8 mouse cellular contexts compared by ENCODE assay signal in the genomic region with DNA sequence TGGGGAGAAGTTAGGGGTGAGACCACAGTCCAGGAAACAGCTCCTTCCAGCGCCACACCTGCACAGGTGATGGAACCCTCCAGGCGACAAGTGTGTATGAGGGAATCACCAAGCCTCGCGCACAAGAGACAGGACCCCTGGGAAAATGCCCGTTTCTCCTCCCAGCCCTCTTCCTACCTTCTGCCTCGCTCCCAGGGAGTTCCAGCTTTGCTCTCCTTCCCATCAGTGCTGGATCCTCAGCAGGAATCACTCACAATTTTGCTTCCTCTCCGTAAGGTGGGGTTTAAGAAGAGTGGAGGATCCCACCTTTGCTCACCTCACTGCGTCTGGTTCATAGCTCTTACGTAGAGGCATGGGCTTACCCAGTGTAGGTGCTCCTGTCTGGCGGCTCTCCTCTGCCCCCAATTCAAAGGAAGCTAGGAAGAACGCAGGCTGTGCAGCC. TPM values are rescaled to one million over a fixed set of nuclear protein-coding genes. Genes with fewer than 3 reads are reported as not detected.
A peak's percentile ranks its signal among the peaks of the same experiment; 100 is the strongest.
DNase-seq lines count a peak whose midpoint lies in the region; ATAC-seq and TF ChIP-seq lines count a peak whose summit lies in the region.

No protein-coding gene starts in this region.

- H3K9ac ChIP-seq in hindbrain, embryonic 11.5 days (ENCODE audit: low read depth, low read length), result peak overlapping the region; percentile 59; the same call in 1 of the 2 replicates
- H3K9ac ChIP-seq in midbrain, embryonic 12.5 days (replicated peaks), result peak overlapping the region; percentile 61; the same call in 1 of the 2 replicates

- ATAC-seq in hindbrain, embryonic 11.5 days (ENCODE audit: low FRiP score), result no peak
- ATAC-seq in midbrain, embryonic 12.5 days (ENCODE audit: low FRiP score, low read depth), result no peak; the same call in 1 of the 2 replicates

- no peaks in the 10 kb centered on the region for H3K27me3 ChIP-seq in kidney, adult 2 months (replicated peaks; ENCODE audit: control insufficient read depth, insufficient read depth, low read length)
- peaks cover 4% of the 10 kb centered on the region; the same call in 1 of the 2 replicates for H3K27me3 ChIP-seq in hindbrain, embryonic 11.5 days (ENCODE audit: control insufficient read depth, insufficient read depth, low read length)
- peaks cover 48% of the 10 kb centered on the region for H3K27me3 ChIP-seq in midbrain, embryonic 12.5 days

- no peaks in the 10 kb centered on the region for H3K9me3 ChIP-seq in hindbrain, embryonic 11.5 days (ENCODE audit: control insufficient read depth, low read length)
- no peaks in the 10 kb centered on the region for H3K9me3 ChIP-seq in midbrain, embryonic 12.5 days

- TF ChIP-seq POLR2A in kidney, adult 2 months (IDR thresholded peaks at IDR 0.05; ENCODE audit: low read depth, low read length), result no peak
- TF ChIP-seq POLR2A in brain, embryonic 14.5 days (IDR thresholded peaks at IDR 0.05; ENCODE audit: borderline replicate concordance, extremely low read depth, insufficient read depth, insufficient read length, poor library complexity, severe bottlenecking), result no peak

- H3K27ac ChIP-seq in kidney, adult 2 months (ENCODE audit: insufficient read depth, low read depth, low read length), result no peak overlapping the region
- no peak overlapping the region for H3K27ac ChIP-seq in hindbrain, embryonic 11.5 days (ENCODE audit: low read depth, low read length)
- no peak overlapping the region for H3K27ac ChIP-seq in midbrain, embryonic 12.5 days (replicated peaks)

- peak overlapping the region; percentile 75 for H3K4me3 ChIP-seq in kidney, adult 2 months (ENCODE audit: insufficient read depth, low read depth, low read length)
- peak overlapping the region; percentile 65 for H3K4me3 ChIP-seq in hindbrain, embryonic 11.5 days (ENCODE audit: low read depth, low read length)
- peak overlapping the region; percentile 70 for H3K4me3 ChIP-seq in midbrain, embryonic 12.5 days

- peaks cover 14% of the 10 kb centered on the region for H3K4me1 ChIP-seq in kidney, adult 2 months (ENCODE audit: control insufficient read depth, insufficient read depth, low read length)
- H3K4me1 ChIP-seq in hindbrain, embryonic 11.5 days (replicated peaks; ENCODE audit: control insufficient read depth, insufficient read depth, low read length), result no peaks in the 10 kb centered on the region; the same call in 1 of the 2 replicates
- H3K4me1 ChIP-seq in midbrain, embryonic 12.5 days, result peaks cover 20% of the 10 kb centered on the region

- peak overlapping the region; percentile 95 for H3K4me2 ChIP-seq in hindbrain, embryonic 11.5 days (replicated peaks; ENCODE audit: low read depth, low read length)
- H3K4me2 ChIP-seq in midbrain, embryonic 12.5 days (replicated peaks), result peak overlapping the region; percentile 96

- WGBS in kidney, adult 2 months, result 16% methylated on average over 11 of the region's 11 CpGs
- WGBS in hindbrain, embryonic 11.5 days, result 4% methylated on average over 11 of the region's 11 CpGs
- WGBS in midbrain, embryonic 12.5 days, result 4% methylated on average over 11 of the region's 11 CpGs

- H3K36me3 ChIP-seq in kidney, adult 2 months (ENCODE audit: control insufficient read depth, insufficient read depth, low read length), result no peaks in the 10 kb centered on the region
- H3K36me3 ChIP-seq in hindbrain, embryonic 11.5 days (ENCODE audit: control insufficient read depth, insufficient read depth, low read length), result no peaks in the 10 kb centered on the region
- no peaks in the 10 kb centered on the region for H3K36me3 ChIP-seq in midbrain, embryonic 12.5 days

- no peak for TF ChIP-seq CTCF in kidney, adult 2 months (conservative IDR thresholded peaks at IDR 0.05; ENCODE audit: insufficient read depth, insufficient read length, low read depth, low read length)
- TF ChIP-seq CTCF in brain, embryonic 14.5 days (IDR thresholded peaks at IDR 0.05; ENCODE audit: borderline replicate concordance, extremely low read depth, insufficient read depth, insufficient read length), result no peak

- DNase-seq in kidney, adult 2 months, result peak; percentile 4
- no peak for DNase-seq in kidney, adult 8-10 months
- DNase-seq in brain, embryonic 14.5 days (ENCODE audit: low read depth), result peak; percentile 30
- DNase-seq in hindbrain, embryonic 11.5 days (ENCODE audit: low spot score), result peak; percentile 24
- no peak for DNase-seq in thymus, postnatal 25 days
- DNase-seq in adrenal gland, adult 18-20 months (ENCODE audit: low spot score in 2 of 2), result no peak
- no peak for DNase-seq in spleen, postnatal 4 days (ENCODE audit: low spot score in 2 of 2)

RNA-seq across cellular contexts. Expression of a gene that starts 0.5 kb away (rescaled TPM):
- polyA plus RNA-seq in kidney, adult 2 months (2012; rRNA removed), result 11.1 and 12.4 TPM in 2 replicates
- 3.1 and 5.0 TPM in 2 replicates for polyA plus RNA-seq in brain, embryonic 14.5 days (2012; rRNA removed)
- 6.3 and 8.4 TPM in 2 replicates for polyA plus RNA-seq in hindbrain, embryonic 11.5 days (2014; fragmentation: Nextera tagmentation; extraction: Ambion mirVana)
- 3.8 and 4.7 TPM in 2 replicates for polyA plus RNA-seq in midbrain, embryonic 12.5 days (2016; fragmentation: Nextera tagmentation; extraction: Ambion mirVana)
- 1 to 10 TPM; 1.7 to 1.9 TPM for total RNA-seq in adrenal gland, adult 18-20 months (2021)

Comparison
In these comparisons a context has a peak if more than half of its experiments do, and no peak if none do; other contexts are left out.
1. DNase-seq: peak in kidney, adult 2 months (single experiment), brain, embryonic 14.5 days (single experiment) and hindbrain, embryonic 11.5 days (single experiment); none in kidney, adult 8-10 months (0 of 2), thymus, postnatal 25 days (single experiment), adrenal gland, adult 18-20 months (0 of 2) and spleen, postnatal 4 days (0 of 2).
2. Peak in every context shown above with its lines, with median percentiles within 50 percentile points of each other: H3K4me3 ChIP-seq.